Mouse (Mus musculus): ENCODE measurements around the gene C2cd5. TPM values are rescaled to one million over a fixed set of nuclear protein-coding genes. Genes with fewer than 3 reads are reported as not detected.
A peak's percentile ranks its signal among the peaks of the same experiment; 100 is the strongest.

The C2cd5 gene
- total RNA-seq, 1 experiment: 26.5 TPM

DNA sequence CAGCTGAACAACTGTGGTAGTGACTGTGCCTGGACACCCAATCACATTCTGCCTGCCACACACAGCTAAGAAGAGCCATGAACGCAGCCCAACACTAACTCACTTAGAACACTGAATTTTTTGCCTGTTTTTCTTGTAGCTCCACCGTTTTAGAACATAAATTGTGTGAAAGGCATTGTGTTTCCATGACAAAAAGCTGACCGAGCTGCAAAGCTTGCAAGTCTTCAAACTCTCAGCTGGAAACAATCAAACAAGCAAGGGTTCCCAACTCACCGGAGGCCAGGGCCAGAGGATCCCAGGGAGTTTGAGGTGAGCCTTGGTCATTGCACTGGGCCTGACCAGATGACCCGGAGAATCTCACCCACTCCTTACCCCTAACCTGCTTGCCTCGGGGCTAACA lies 16.8 kb upstream of the C2cd5 start:
- no peak overlapping the region for H3K4me3 ChIP-seq (ENCODE audit: insufficient read depth in 1 of 2, low read depth in 1 of 2, low read length in 2 of 2, poor library complexity in 1 of 2, severe bottlenecking in 1 of 2)
- DNase-seq (ENCODE audit: low read depth, low spot score): no peak
- TF ChIP-seq HCFC1 (IDR thresholded peaks at IDR 0.05; ENCODE audit: borderline replicate concordance, insufficient read depth, low read length): no peak
- no peak for TF ChIP-seq ZNF384 (IDR thresholded peaks at IDR 0.05; ENCODE audit: low read depth, low read length)
- no peak for TF ChIP-seq MAFK (IDR thresholded peaks at IDR 0.05; ENCODE audit: insufficient read depth, low read depth, low read length)
- TF ChIP-seq CHD2 (IDR thresholded peaks at IDR 0.05; ENCODE audit: low read depth, low read length): no peak
- TF ChIP-seq ZC3H11A (IDR thresholded peaks at IDR 0.05; ENCODE audit: borderline replicate concordance, low read depth, low read length): no peak
- H3K9ac ChIP-seq (ENCODE audit: insufficient read depth, low read depth, low read length, poor library complexity, severe bottlenecking): no peak overlapping the region
- H3K36me3 ChIP-seq (ENCODE audit: control insufficient read depth, insufficient read depth, low read length, poor library complexity, severe bottlenecking): no peaks in the 10 kb centered on the region
- in situ Hi-C loops (cut with MboI; ENCODE audit: low sequenced_read_pairs in 2 of 2, unreplicated experiment in 2 of 2): no loop called here
- H3K9me3 ChIP-seq (ENCODE audit: control insufficient read depth, insufficient read depth, low read depth, low read length): no peaks in the 10 kb centered on the region
- H3K4me1 ChIP-seq (ENCODE audit: control insufficient read depth in 2 of 2, insufficient read depth in 2 of 2, low read length in 2 of 2, poor library complexity in 1 of 2): peaks cover 11 to 20% of the 10 kb centered on the region in 2 experiments
- no peak overlapping the region; the same call in 1 of the 2 replicates for H3K27ac ChIP-seq (ENCODE audit: insufficient read depth, low read depth, low read length, poor library complexity, severe bottlenecking)

DNA sequence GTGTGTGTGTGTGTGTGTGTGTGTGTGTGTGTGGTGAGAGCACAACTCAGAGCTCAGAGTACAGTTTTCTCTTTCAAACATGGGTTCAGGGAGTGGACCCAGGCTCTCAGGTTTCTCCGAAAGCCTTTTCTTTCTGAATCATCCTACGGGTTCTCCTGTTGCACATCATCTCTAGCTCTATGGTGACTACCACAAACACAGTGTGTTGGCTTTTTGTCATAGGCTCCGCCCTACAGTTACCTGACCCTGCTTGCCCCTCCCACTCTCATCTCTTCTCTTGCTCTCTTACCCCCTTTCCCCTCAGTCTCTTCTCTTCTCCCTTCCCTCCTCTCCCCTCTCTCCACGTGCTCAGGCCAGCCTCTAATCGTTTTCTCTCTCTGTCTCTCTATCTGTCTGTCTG lies 15.6 kb upstream of the C2cd5 start:
- Histone ChIP-seq H3K4me3 (ENCODE audit: insufficient read depth in 1 of 2, low read depth in 1 of 2, low read length in 2 of 2, poor library complexity in 1 of 2, severe bottlenecking in 1 of 2) (no peak overlapping the region), H3K4me1 (ENCODE audit: control insufficient read depth in 2 of 2, insufficient read depth in 2 of 2, low read length in 2 of 2, poor library complexity in 1 of 2) (peaks cover 15 to 20% of the 10 kb centered on the region in 2 experiments), H3K9ac (ENCODE audit: insufficient read depth, low read depth, low read length, poor library complexity, severe bottlenecking) (no peak overlapping the region), H3K27ac (ENCODE audit: insufficient read depth, low read depth, low read length, poor library complexity, severe bottlenecking) (no peak overlapping the region), H3K9me3 (ENCODE audit: control insufficient read depth, insufficient read depth, low read depth, low read length) (no peaks in the 10 kb centered on the region), H3K36me3 (ENCODE audit: control insufficient read depth, insufficient read depth, low read length, poor library complexity, severe bottlenecking) (no peaks in the 10 kb centered on the region)
- DNase-seq (ENCODE audit: low read depth, low spot score): no peak
- TF ChIP-seq MAFK (IDR thresholded peaks at IDR 0.05; ENCODE audit: insufficient read depth, low read depth, low read length): no peak
- TF ChIP-seq CHD2 (IDR thresholded peaks at IDR 0.05; ENCODE audit: low read depth, low read length): no peak
- no peak for TF ChIP-seq HCFC1 (IDR thresholded peaks at IDR 0.05; ENCODE audit: borderline replicate concordance, insufficient read depth, low read length)
- in situ Hi-C loops (cut with MboI; ENCODE audit: low sequenced_read_pairs in 2 of 2, unreplicated experiment in 2 of 2): no loop called here

- Histone ChIP-seq H3K9ac (ENCODE audit: insufficient read depth, low read depth, low read length, poor library complexity, severe bottlenecking) (no peak overlapping the region), H3K9me3 (ENCODE audit: control insufficient read depth, insufficient read depth, low read depth, low read length) (no peaks in the 10 kb centered on the region), H3K4me1 (ENCODE audit: control insufficient read depth in 2 of 2, insufficient read depth in 2 of 2, low read length in 2 of 2, poor library complexity in 1 of 2) (peaks cover 18 to 20% of the 10 kb centered on the region in 2 experiments), H3K36me3 (ENCODE audit: control insufficient read depth, insufficient read depth, low read length, poor library complexity, severe bottlenecking) (no peaks in the 10 kb centered on the region), H3K4me3 (ENCODE audit: insufficient read depth in 1 of 2, low read depth in 1 of 2, low read length in 2 of 2, poor library complexity in 1 of 2, severe bottlenecking in 1 of 2) (no peak overlapping the region), H3K27ac (ENCODE audit: insufficient read depth, low read depth, low read length, poor library complexity, severe bottlenecking) (peak overlapping the region; percentile 37; the same call in 1 of the 2 replicates)
- no peak for TF ChIP-seq ZC3H11A (IDR thresholded peaks at IDR 0.05; ENCODE audit: borderline replicate concordance, low read depth, low read length)
- no peak for TF ChIP-seq ZNF384 (IDR thresholded peaks at IDR 0.05; ENCODE audit: low read depth, low read length)
- TF ChIP-seq HCFC1 (IDR thresholded peaks at IDR 0.05; ENCODE audit: borderline replicate concordance, insufficient read depth, low read length): no peak
- no peak for TF ChIP-seq MAFK (IDR thresholded peaks at IDR 0.05; ENCODE audit: insufficient read depth, low read depth, low read length)
- no peak for TF ChIP-seq CHD2 (IDR thresholded peaks at IDR 0.05; ENCODE audit: low read depth, low read length)
- in situ Hi-C loops (cut with MboI; ENCODE audit: low sequenced_read_pairs in 2 of 2, unreplicated experiment in 2 of 2): no loop called here
- DNase-seq (ENCODE audit: low read depth, low spot score): no peak
Measured at GRCm38 (mm10) chr6:143115011-143115445, 15.1 kb upstream of the C2cd5 start.

DNA sequence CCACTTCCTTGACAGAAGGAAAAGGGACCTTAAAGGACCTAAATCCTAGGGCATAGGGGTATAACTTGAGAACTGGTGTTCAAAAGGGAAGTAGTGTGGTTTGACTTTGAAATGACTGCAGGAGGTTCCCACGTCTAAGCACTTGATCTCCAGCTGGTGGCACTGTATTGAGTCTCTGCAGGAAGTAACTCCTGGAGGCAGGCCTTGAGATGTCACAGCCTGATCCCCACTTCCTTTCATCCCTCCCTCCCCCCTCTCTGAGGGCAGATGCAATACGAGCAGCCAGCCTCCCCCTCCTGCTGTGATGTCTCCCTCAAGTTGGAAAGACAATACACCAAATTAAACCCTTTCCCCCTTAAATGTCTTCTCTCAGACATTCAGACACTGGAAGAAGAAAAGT lies 14.6 kb upstream of the C2cd5 start:
- Histone ChIP-seq H3K27ac (ENCODE audit: insufficient read depth, low read depth, low read length, poor library complexity, severe bottlenecking) (peak overlapping the region; percentile 37; the same call in 1 of the 2 replicates), H3K4me1 (ENCODE audit: control insufficient read depth in 2 of 2, insufficient read depth in 2 of 2, low read length in 2 of 2, poor library complexity in 1 of 2) (peaks cover 19 to 20% of the 10 kb centered on the region in 2 experiments), H3K9ac (ENCODE audit: insufficient read depth, low read depth, low read length, poor library complexity, severe bottlenecking) (no peak overlapping the region), H3K36me3 (ENCODE audit: control insufficient read depth, insufficient read depth, low read length, poor library complexity, severe bottlenecking) (no peaks in the 10 kb centered on the region), H3K4me3 (ENCODE audit: insufficient read depth in 1 of 2, low read depth in 1 of 2, low read length in 2 of 2, poor library complexity in 1 of 2, severe bottlenecking in 1 of 2) (no peak overlapping the region), H3K9me3 (ENCODE audit: control insufficient read depth, insufficient read depth, low read depth, low read length) (no peaks in the 10 kb centered on the region)
- in situ Hi-C loops (cut with MboI; ENCODE audit: low sequenced_read_pairs in 2 of 2, unreplicated experiment in 2 of 2): no loop called here
- TF ChIP-seq ZNF384 (IDR thresholded peaks at IDR 0.05; ENCODE audit: low read depth, low read length) (no peak), MAFK (IDR thresholded peaks at IDR 0.05; ENCODE audit: insufficient read depth, low read depth, low read length) (no peak), ZC3H11A (IDR thresholded peaks at IDR 0.05; ENCODE audit: borderline replicate concordance, low read depth, low read length) (no peak), CHD2 (IDR thresholded peaks at IDR 0.05; ENCODE audit: low read depth, low read length) (no peak), HCFC1 (IDR thresholded peaks at IDR 0.05; ENCODE audit: borderline replicate concordance, insufficient read depth, low read length) (no peak)
- DNase-seq (ENCODE audit: low read depth, low spot score): no peak

DNA sequence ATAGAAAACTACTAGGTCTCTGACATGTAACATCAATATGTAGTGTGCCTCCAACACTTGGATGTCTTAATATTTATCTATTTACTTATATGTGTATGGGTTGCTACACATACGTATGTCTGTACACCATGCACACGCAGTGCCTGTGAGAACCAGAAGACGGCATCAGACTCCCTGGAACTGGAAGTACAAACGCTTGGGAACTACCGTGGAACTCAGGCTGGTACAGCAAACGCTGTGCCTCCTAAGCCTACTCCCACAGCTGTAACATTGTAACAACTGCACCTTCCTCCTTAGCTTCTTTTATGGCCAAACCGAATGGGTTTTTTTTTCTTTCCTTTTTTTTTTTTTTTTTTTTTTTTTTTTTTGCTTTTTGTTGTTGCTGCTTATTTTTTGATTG lies 10.4 kb upstream of the C2cd5 start:
- H3K36me3 ChIP-seq (ENCODE audit: control insufficient read depth, insufficient read depth, low read length, poor library complexity, severe bottlenecking): no peaks in the 10 kb centered on the region
- TF ChIP-seq CHD2 (IDR thresholded peaks at IDR 0.05; ENCODE audit: low read depth, low read length) (no peak), MAFK (IDR thresholded peaks at IDR 0.05; ENCODE audit: insufficient read depth, low read depth, low read length) (no peak), ZC3H11A (IDR thresholded peaks at IDR 0.05; ENCODE audit: borderline replicate concordance, low read depth, low read length) (no peak), ZNF384 (IDR thresholded peaks at IDR 0.05; ENCODE audit: low read depth, low read length) (no peak; the same call in 1 of the 2 replicates), HCFC1 (IDR thresholded peaks at IDR 0.05; ENCODE audit: borderline replicate concordance, insufficient read depth, low read length) (no peak)
- H3K4me1 ChIP-seq (ENCODE audit: control insufficient read depth in 2 of 2, insufficient read depth in 2 of 2, low read length in 2 of 2, poor library complexity in 1 of 2): peaks cover 19 to 22% of the 10 kb centered on the region in 2 experiments
- in situ Hi-C loops (cut with MboI; ENCODE audit: low sequenced_read_pairs in 2 of 2, unreplicated experiment in 2 of 2): no loop called here
- H3K9ac ChIP-seq (ENCODE audit: insufficient read depth, low read depth, low read length, poor library complexity, severe bottlenecking): no peak overlapping the region
- no peak overlapping the region for H3K27ac ChIP-seq (ENCODE audit: insufficient read depth, low read depth, low read length, poor library complexity, severe bottlenecking)
- H3K9me3 ChIP-seq (ENCODE audit: control insufficient read depth, insufficient read depth, low read depth, low read length): no peaks in the 10 kb centered on the region
- H3K4me3 ChIP-seq (ENCODE audit: insufficient read depth in 1 of 2, low read depth in 1 of 2, low read length in 2 of 2, poor library complexity in 1 of 2, severe bottlenecking in 1 of 2): no peak overlapping the region
- no peak for DNase-seq (ENCODE audit: low read depth, low spot score)

All from ES-E14 (cell line).